Mouse (Mus musculus): ENCODE data around the gene Dqx1.

Gene Dqx1

GRCm38 (mm10) chr6:83057790-83058189 is at the start of gene Dqx1:
Dqx1 (plus strand) TSS chr6:83057844.
- DNase-seq: peak; percentile 54

GRCm38 (mm10) chr6:83008659-83009058 is 49.0 kb upstream of the Dqx1 start:
- DNase-seq: peak; percentile 77

GRCm38 (mm10) chr6:83010010-83010409 is 47.6 kb upstream of the Dqx1 start:
- no peak for DNase-seq

- no peak for DNase-seq
Measured at GRCm38 (mm10) chr6:83011255-83011654, 46.4 kb upstream of the Dqx1 start.

GRCm38 (mm10) chr6:83011756-83012155 is 45.9 kb upstream of the Dqx1 start:
- DNase-seq: no peak

- DNase-seq: no peak
Measured at GRCm38 (mm10) chr6:83013444-83013843, 44.2 kb upstream of the Dqx1 start.

GRCm38 (mm10) chr6:83014482-83015466 is 42.9 kb upstream of the Dqx1 start:
- no peak for DNase-seq

- no peak for DNase-seq
Measured at GRCm38 (mm10) chr6:83015749-83016148, 41.9 kb upstream of the Dqx1 start.

GRCm38 (mm10) chr6:83017190-83017589 is 40.5 kb upstream of the Dqx1 start:
- DNase-seq: peak; percentile 55

- DNase-seq: no peak
Measured at GRCm38 (mm10) chr6:83019044-83019443, 38.6 kb upstream of the Dqx1 start.

GRCm38 (mm10) chr6:83020121-83020520 is 37.5 kb upstream of the Dqx1 start:
- DNase-seq: no peak

- no peak for DNase-seq
Measured at GRCm38 (mm10) chr6:83020836-83021593, 36.6 kb upstream of the Dqx1 start.

- no peak for DNase-seq
Measured at GRCm38 (mm10) chr6:83023008-83023407, 34.6 kb upstream of the Dqx1 start.

- DNase-seq: no peak
Measured at GRCm38 (mm10) chr6:83023786-83024185, 33.9 kb upstream of the Dqx1 start.

- no peak for DNase-seq
Measured at GRCm38 (mm10) chr6:83024421-83024820, 33.2 kb upstream of the Dqx1 start.

GRCm38 (mm10) chr6:83025221-83025620 is 32.4 kb upstream of the Dqx1 start:
- no peak for DNase-seq

- no peak for DNase-seq
Measured at GRCm38 (mm10) chr6:83027293-83027692, 30.4 kb upstream of the Dqx1 start.

- DNase-seq: no peak
Measured at GRCm38 (mm10) chr6:83027706-83028105, 29.9 kb upstream of the Dqx1 start.

GRCm38 (mm10) chr6:83029777-83030176 is 27.9 kb upstream of the Dqx1 start:
- DNase-seq: no peak

GRCm38 (mm10) chr6:83031111-83031510 is 26.5 kb upstream of the Dqx1 start:
- no peak for DNase-seq

- no peak for DNase-seq
Measured at GRCm38 (mm10) chr6:83031921-83032590, 25.6 kb upstream of the Dqx1 start.

- peak; percentile 53 for DNase-seq
Measured at GRCm38 (mm10) chr6:83032769-83033191, 24.9 kb upstream of the Dqx1 start.

Measured in lung, postnatal 36 days (tissue).